Mouse (Mus musculus): ENCODE results near the gene Clec4n.
"Not testable (repeated sequence)": the region's sequence is repeated elsewhere in the genome, so short reads cannot be mapped to it uniquely, and the experiment has no call there.

The Clec4n gene

DNA sequence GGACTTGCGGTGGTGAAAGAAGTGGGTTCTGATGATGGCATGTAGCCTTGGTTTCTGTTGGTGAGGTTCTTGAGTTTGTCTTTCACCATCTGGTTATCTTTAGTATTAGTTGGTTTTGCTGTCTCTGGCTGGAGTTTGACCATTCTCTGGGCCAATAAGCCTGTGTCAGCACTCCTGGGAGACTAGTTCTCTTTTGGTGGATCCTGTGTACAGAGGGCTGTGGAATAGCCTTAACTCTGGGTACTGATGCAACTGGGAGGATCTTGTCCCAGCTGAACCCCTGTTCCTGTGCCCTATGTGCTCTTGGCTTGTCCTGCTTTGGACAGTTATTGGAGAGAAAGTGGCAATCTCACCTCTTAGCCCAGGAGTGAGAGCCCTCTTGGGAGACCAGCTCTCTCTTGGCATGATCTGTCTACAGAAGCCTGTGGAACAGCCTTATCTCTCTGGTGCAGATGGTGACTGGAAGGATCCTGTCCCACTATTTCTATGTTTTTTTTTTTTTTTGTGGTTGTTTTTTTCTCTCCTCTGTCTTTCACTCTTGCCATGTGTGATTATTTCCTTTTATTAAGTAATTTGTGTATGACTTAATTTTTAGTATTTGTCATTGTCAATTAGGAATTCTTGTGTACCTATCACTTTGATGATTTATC, 63.2 kb downstream of the Clec4n start:
- DNase-seq (ENCODE audit: low spot score): no peak

DNA sequence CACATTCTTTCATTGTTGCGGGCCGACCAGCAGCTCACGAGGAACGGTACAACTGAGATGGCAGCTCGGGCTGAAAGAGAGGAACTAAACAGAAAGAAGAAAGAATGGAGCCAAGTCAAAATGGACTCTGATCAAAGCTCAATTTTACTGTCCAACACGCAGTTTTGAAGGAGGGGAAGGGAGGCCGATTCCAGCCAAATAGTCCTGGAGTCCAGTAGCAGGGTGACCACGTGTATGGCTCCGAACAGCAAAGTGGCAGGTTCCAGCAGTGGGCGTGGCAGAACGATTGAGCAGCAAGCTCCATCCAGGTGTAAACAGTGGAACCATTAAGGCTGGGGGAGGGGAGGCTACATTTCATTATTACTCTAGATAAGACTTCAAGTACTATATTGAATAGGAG, 63.9 kb downstream of the Clec4n start:
- DNase-seq (ENCODE audit: low spot score): not testable (repeated sequence)

All from left cerebral cortex, adult 11 months (tissue).